Comparison of ENCODE assay signal across 7 mouse cellular contexts in the genomic region with DNA sequence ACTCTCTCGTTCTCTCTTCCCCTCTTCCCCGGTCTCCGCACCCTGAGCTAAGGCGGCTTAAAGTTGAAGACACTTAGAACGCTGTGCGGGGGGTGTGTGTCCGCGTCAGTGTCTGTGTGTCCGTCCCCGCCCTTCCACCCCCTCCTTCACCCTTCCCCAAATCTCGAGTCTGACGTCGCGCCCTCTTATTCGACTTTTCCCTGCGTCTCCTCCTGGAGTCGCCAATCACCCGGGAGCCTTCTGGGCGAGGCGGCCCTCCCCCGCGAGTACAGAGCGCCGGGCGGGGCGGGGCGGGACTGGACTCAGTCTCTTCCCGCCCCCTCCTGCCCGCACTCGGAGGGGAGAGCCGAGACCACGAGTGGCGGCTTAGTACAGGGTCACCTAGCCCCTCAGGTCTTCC. TPM values are rescaled to one million over a fixed set of nuclear protein-coding genes. Genes with fewer than 3 reads are reported as not detected.
DNase-seq lines count a peak whose midpoint lies in the region; ATAC-seq lines count a peak whose summit lies in the region.

A gene (minus strand): TSS at position 229 of the 400 bp plus-strand sequence.

- H3K4me2 ChIP-seq in intestine, embryonic 15.5 days (replicated peaks), result peak within 1 kb of the TSS; percentile 97
- peak within 1 kb of the TSS; percentile 66 for H3K4me2 ChIP-seq in liver, embryonic 16.5 days (ENCODE audit: low read depth, low read length)

- peaks cover 95% of the 10 kb centered on the region for H3K27me3 ChIP-seq in intestine, embryonic 15.5 days (replicated peaks)
- peaks cover 100% of the 10 kb centered on the region for H3K27me3 ChIP-seq in liver, embryonic 16.5 days (ENCODE audit: control insufficient read depth, insufficient read depth, low read depth, low read length)

- peak; percentile 88 for DNase-seq in adrenal gland, postnatal 14 days
- peak; percentile 58 to 71 for DNase-seq in gastrocnemius, postnatal 36 days
- DNase-seq in ovary, postnatal 14 days (ENCODE audit: low spot score), result peak; percentile 50
- DNase-seq in left cerebral cortex, adult 8-10 months (ENCODE audit: low spot score in 2 of 2), result no peak

- no peak within 1 kb of the TSS for H3K27ac ChIP-seq in intestine, embryonic 15.5 days
- H3K27ac ChIP-seq in liver, embryonic 16.5 days (ENCODE audit: low read length), result no peak within 1 kb of the TSS

- H3K9me3 ChIP-seq in intestine, embryonic 15.5 days, result no peaks in the 10 kb centered on the region
- no peaks in the 10 kb centered on the region for H3K9me3 ChIP-seq in liver, embryonic 16.5 days (replicated peaks; ENCODE audit: control insufficient read depth, low read length)

- 0% methylated on average over 32 of the region's 33 CpGs for WGBS in intestine, embryonic 15.5 days
- under 1% methylated on average over 33 of the region's 33 CpGs for WGBS in liver, embryonic 16.5 days (ENCODE audit: insufficient replicate concordance)

- intact Hi-C loops in gastrocnemius, postnatal 36 days (cut with DNase I), result loop anchor here (5.0 to 10.0 kb wide), 2 partner anchors 497 to 555 kb away; a partner anchor contains a TSS

- H3K9ac ChIP-seq in intestine, embryonic 15.5 days, result peak within 1 kb of the TSS; percentile 41
- H3K9ac ChIP-seq in liver, embryonic 16.5 days (ENCODE audit: low read depth, low read length), result no peak within 1 kb of the TSS

- no peaks in the 10 kb centered on the region for H3K36me3 ChIP-seq in intestine, embryonic 15.5 days
- H3K36me3 ChIP-seq in liver, embryonic 16.5 days (ENCODE audit: control insufficient read depth, insufficient read depth), result no peaks in the 10 kb centered on the region

- peak within 1 kb of the TSS; percentile 48 for H3K4me3 ChIP-seq in intestine, embryonic 15.5 days (replicated peaks)
- H3K4me3 ChIP-seq in liver, embryonic 16.5 days (ENCODE audit: low read depth, low read length), result peak within 1 kb of the TSS; percentile 49

- peaks cover 53% of the 10 kb centered on the region for H3K4me1 ChIP-seq in intestine, embryonic 15.5 days (replicated peaks)
- H3K4me1 ChIP-seq in liver, embryonic 16.5 days (ENCODE audit: control insufficient read depth, low read depth, low read length), result no peaks in the 10 kb centered on the region; the same call in 1 of the 2 replicates

- peak; percentile 13 for ATAC-seq in common myeloid progenitor, adult 5-6 weeks (replicated peaks; ENCODE audit: low read depth, poor library complexity, severe bottlenecking)
- ATAC-seq in intestine, embryonic 15.5 days, result peak; percentile 75
- peak; percentile 45; the same call in 1 of the 2 replicates for ATAC-seq in liver, embryonic 16.5 days (ENCODE audit: low read depth)

RNA-seq across cellular contexts. Expression of the gene that starts here (rescaled TPM):
- total RNA-seq in adrenal gland, postnatal 14 days (2021), result 6.2 and 8.1 TPM in 2 replicates
- not detected in 2 replicates for total RNA-seq in common myeloid progenitor, adult 5-6 weeks (2017)
- total RNA-seq in gastrocnemius, postnatal 36 days (2021), result 1 to 10 TPM in 1 of 2 experiments, under 1 TPM in 1; 0.64 to 1.5 TPM
- 0.58 and 0.63 TPM in 2 replicates for polyA plus RNA-seq in intestine, embryonic 15.5 days (2015; fragmentation: Nextera tagmentation; extraction: Ambion mirVana)
- not detected in 2 replicates for polyA plus RNA-seq in liver, embryonic 16.5 days (2015; fragmentation: Nextera tagmentation; extraction: Ambion mirVana)
- under 1 TPM; 0.22 to 0.78 (median 0.33) TPM for total RNA-seq in left cerebral cortex, adult 8-10 months (2022)

Comparison
In these comparisons a context has a peak if more than half of its experiments do, and no peak if none do; other contexts are left out.
1. Peak in ATAC-seq in common myeloid progenitor, adult 5-6 weeks; RNA of the gene not detected or under 1 TPM.
2. Peak in ATAC-seq, H3K4me3 ChIP-seq, H3K9ac ChIP-seq and H3K4me2 ChIP-seq in intestine, embryonic 15.5 days; RNA of the gene not detected or under 1 TPM.
3. Peak in ATAC-seq, H3K4me3 ChIP-seq and H3K4me2 ChIP-seq in liver, embryonic 16.5 days; RNA of the gene not detected or under 1 TPM.
4. DNase-seq: peak in adrenal gland, postnatal 14 days (single experiment), gastrocnemius, postnatal 36 days (2 of 2) and ovary, postnatal 14 days (single experiment); none in left cerebral cortex, adult 8-10 months (0 of 2).
5. ATAC-seq: peak in every context shown above with its lines; median percentile 75 in intestine, embryonic 15.5 days; 45 in liver, embryonic 16.5 days; 13 in common myeloid progenitor, adult 5-6 weeks.